Mouse (Mus musculus) cortical plate, adult 2 months (tissue): ENCODE data around the gene Fbxl5. TPM values are rescaled to one million over a fixed set of nuclear protein-coding genes. Genes with fewer than 3 reads are reported as not detected.

ENCODE experiments used
- H3K27ac ChIP-seq: fragments of 200-500 bp; 2 replicates; pipeline ENCODE4 v1.5.1; 2012; ENCODE audit warnings: low read length, control low read depth, inconsistent platforms; ENCODE audit not compliant: insufficient read depth
- H3K4me1 ChIP-seq: fragments of 200-500 bp; 2 replicates; pipeline ENCODE4 v1.6.1; 2011; ENCODE audit warnings: low read length; ENCODE audit not compliant: control insufficient read depth, insufficient read depth
- H3K4me3 ChIP-seq: fragments of 200-500 bp; 2 replicates; pipeline ENCODE4 v1.5.1; 2011; ENCODE audit warnings: mild to moderate bottlenecking, low read length, control low read depth; ENCODE audit not compliant: insufficient read depth
- CTCF ChIP-seq: fragments of 200-500 bp; IDR thresholded peaks from 2 replicates; pipeline ENCODE4 v1.5.1; 2011; ENCODE audit warnings: mild to moderate bottlenecking, control low read depth, low read length; ENCODE audit not compliant: insufficient read depth; ENCODE audit errors: extremely low read depth
- POLR2A ChIP-seq: fragments of 200-500 bp; IDR thresholded peaks from 2 replicates; pipeline ENCODE4 v1.6.1; 2011; ENCODE audit warnings: mild to moderate bottlenecking, low read length, control low read depth; ENCODE audit not compliant: insufficient read depth; ENCODE audit errors: extremely low read depth
- polyA plus RNA-seq: library from polyadenylated mRNA; depleted of rRNA; stranded (reverse); fragments of >200 nt; gene quantifications from 2 replicates; pipeline ENCODE4 v1.2.3, GENCODE M21; 2012

The Fbxl5 gene
- polyA plus RNA-seq, 1 experiment: 68.9 TPM

DNA sequence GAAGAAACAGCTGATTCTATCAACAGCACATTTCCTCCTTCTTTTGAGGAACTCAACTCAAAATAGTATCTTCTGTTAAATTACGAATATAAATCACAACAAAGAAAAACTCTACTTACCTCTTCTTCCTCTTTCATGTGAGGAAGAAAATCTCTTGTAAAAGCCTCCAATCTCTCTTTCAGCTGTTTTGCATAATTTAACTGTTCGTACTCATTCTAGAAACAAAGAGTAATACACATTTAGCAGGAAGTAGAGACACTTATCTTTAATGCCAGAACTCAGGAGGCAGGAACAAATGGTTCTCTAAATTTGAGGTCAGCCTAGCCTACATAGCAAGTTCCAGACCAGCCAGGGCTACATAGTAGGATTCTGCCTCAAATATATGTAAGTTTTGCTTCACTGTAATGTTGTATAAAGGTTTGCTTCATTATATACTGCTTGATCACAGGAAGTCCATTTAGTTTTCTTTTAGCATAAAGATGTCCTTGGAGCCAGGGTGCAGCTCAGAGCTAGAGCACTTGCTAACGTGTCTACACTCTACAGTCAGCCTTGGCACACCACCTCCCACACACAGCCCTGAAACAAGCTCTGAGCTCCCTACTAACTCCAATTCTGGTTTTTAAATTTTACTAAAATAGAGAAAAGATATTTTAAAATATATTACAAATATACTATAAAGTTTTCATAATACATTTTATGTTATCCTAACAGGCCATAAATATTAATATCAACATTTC, 50.7 kb downstream of the Fbxl5 start:
- no peaks in the 10 kb centered on the region; the same call in 1 of the 2 replicates for H3K4me1 ChIP-seq
- no peak overlapping the region for H3K4me3 ChIP-seq
- no peak overlapping the region for H3K27ac ChIP-seq
- TF ChIP-seq POLR2A (no peak), CTCF (no peak)

DNA sequence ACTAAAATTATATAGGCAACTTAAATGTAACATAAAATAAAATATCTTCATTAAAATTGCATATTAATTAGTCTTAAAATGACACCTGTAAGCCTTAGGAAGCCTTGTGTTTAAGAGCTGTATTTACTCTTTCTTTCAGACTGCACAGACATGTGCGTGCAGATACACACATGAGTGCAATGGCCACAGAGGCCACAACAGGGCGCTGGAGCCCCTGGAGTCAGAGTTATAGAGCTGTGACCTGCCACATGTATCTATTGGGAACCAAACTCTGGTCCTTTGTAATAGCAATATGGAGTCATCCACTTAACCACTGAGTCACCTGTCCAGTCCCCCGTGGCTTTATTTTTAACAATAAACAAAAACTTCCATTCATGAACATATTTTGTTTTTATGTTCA, 72.3 kb downstream of the Fbxl5 start:
- no peak for TF ChIP-seq CTCF
- TF ChIP-seq POLR2A: no peak
- Histone ChIP-seq H3K4me3 (no peak overlapping the region), H3K4me1 (no peaks in the 10 kb centered on the region; the same call in 1 of the 2 replicates), H3K27ac (no peak overlapping the region)

DNA sequence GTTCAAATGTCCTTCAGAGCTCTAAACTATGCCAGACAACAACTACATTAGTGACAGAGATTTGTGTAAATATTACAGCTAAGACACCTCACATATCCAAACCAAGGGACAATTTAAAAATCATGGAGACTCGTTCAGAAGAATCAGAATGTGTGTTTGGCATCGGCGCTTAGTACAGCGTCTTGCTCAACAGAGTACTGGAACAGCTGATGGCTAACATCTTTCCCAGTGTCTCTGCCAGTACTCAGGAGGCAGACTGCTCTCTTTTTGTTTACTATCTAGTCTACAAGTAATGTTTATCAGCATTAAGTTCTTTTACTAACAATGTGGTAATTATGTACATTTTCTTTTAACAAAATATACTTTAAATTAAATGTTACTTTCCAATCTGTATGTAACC, 73.4 kb downstream of the Fbxl5 start:
- no peaks in the 10 kb centered on the region; the same call in 1 of the 2 replicates for H3K4me1 ChIP-seq
- H3K4me3 ChIP-seq: no peak overlapping the region
- no peak for TF ChIP-seq POLR2A
- TF ChIP-seq CTCF: no peak
- no peak overlapping the region for H3K27ac ChIP-seq

DNA sequence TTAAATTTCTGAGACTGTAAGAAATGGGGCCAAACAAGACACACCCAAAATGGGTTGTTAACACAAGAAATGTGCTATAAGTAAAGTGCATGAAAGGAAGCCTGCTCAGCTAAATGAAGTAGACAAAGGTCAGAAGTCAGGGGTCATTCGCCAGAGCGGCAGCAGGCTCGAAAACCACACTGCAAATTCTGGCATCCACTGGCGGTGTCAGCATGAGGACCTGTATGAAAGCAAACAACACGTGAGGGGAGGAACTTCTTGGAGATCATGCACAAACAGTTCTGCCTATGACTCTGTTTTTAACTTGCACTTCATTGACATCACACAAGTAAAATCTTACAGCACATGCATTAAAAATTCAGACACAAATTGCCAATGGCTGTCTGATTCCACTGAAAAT, 76.3 kb downstream of the Fbxl5 start:
- no peak for TF ChIP-seq CTCF
- H3K4me3 ChIP-seq: no peak overlapping the region
- H3K4me1 ChIP-seq: no peaks in the 10 kb centered on the region; the same call in 1 of the 2 replicates
- no peak overlapping the region for H3K27ac ChIP-seq

DNA sequence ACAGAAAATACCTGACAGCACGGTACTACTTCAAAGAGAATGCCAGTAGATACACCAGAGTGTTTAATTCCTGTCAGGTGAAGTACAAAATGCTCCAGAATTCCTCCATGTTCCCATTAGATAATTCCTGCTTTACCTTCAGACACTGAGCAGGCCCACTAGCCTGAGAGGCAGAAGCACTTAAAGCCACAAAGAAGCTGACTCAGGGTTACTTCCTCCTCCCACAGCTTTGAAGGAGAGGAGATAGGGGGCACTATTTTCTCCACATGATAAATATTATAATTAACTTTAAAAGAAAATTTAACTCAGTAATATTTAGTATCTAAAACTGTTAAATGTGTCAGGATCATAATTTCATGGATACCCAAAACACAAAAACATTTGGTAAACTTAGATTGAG, 77.3 kb downstream of the Fbxl5 start:
- Histone ChIP-seq H3K4me1 (no peaks in the 10 kb centered on the region; the same call in 1 of the 2 replicates), H3K27ac (no peak overlapping the region), H3K4me3 (no peak overlapping the region)
- TF ChIP-seq POLR2A (no peak), CTCF (no peak)

DNA sequence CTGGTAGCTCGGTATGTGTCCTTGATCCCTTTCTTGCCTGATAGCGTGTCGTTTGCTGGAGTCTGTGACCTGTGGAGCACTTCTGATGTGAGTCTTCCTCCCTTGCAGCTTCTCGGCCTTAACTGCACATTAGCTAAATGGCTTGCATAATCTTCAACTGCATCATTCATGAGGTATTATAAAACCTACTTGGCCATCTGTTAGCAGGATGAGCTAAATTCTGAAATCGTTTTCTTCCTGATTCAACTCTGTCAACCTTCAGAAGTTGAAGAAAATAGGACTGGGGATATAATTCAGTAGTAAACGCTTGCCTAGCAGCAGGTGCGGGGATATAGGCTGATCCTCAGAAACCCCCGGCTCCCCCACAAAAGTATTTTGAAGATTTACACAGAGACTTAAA, 89.1 kb downstream of the Fbxl5 start:
- TF ChIP-seq CTCF (no peak), POLR2A (no peak)
- peak overlapping the region; percentile 67 for H3K27ac ChIP-seq
- H3K4me3 ChIP-seq: no peak overlapping the region
- H3K4me1 ChIP-seq: peaks cover 4% of the 10 kb centered on the region

DNA sequence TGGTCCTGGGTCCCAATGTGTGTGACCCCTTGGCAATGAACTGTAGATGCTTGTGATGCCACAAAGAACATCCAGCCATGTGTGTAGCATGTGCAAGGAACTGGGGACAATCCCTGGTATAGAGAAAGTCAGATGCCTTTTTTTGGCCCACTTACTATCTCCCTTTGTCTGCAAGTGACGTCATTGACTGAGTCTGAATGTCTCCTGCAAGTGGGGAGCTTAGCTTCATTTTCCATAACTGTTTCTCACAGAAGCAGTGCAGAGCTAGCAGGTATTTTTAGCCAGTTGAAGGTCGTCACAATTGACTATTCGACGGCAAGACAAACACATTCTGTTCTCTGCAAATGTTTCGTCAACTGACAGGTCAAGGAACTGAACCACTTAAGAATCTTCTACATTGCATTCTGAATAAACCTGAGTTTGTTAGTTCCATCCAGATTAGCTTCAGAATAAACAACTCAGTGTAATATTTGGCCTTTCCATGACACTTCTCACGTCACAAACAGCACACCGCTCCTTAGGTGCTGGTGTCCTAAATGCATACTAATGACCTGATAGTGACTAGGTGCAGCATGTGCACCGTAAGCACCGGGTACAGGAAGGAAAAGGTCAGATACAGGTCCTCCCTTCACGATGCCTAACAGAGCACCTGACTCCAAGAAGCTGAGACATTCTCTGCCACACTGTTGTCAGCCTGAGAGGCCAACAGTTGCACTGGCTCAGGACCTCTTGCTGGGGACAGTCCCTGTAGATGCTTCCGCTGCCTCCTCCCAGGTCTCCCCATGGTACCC, 92.9 kb downstream of the Fbxl5 start:
- no peak for TF ChIP-seq CTCF
- no peak for TF ChIP-seq POLR2A
- no peak overlapping the region for H3K4me3 ChIP-seq
- H3K27ac ChIP-seq: no peak overlapping the region
- peaks cover 4% of the 10 kb centered on the region for H3K4me1 ChIP-seq

DNA sequence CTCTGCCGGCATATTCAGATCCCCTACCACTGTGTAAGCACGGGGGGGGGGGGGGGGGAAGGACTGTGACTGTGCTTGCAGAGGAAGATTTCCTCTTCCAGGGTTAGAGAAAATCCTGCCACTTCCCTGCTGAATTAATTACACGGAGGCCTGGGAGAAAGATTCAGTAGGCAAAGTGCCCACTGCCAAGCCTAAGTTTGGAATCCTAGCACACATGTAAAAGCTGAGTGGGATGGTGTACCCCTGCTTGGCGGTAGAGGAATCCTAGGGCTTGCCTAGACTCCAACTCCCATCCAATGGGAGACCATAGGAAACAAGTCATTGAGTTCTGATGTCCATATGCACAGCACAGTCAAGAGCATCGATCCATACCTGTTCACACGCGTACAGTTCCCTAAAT, 97.6 kb downstream of the Fbxl5 start:
- TF ChIP-seq CTCF (no peak), POLR2A (no peak)
- no peak overlapping the region for H3K4me3 ChIP-seq
- no peak overlapping the region for H3K27ac ChIP-seq
- peaks cover 2% of the 10 kb centered on the region for H3K4me1 ChIP-seq

DNA sequence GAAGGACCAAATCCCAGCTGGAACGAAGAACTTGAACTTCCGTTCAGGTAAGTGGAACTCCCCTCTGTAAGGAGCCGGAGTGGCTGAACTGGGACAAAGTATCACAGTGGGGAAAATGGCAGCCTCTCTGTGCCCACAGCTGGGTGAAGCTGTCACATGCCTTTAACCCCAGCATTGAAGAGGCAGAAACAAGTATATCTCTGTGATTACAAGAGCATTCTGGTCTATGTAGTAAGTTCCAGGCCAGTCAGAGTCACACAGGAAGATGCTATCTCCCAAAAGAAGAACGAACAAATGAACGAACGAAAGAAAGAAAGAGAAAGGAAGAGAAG, 99.0 kb downstream of the Fbxl5 start:
- Histone ChIP-seq H3K27ac (no peak overlapping the region), H3K4me3 (no peak overlapping the region), H3K4me1 (no peaks in the 10 kb centered on the region; the same call in 1 of the 2 replicates)
- no peak for TF ChIP-seq CTCF
- no peak for TF ChIP-seq POLR2A
